Mouse (Mus musculus): ENCODE measurements around the gene Ikbip.

The Ikbip gene

GRCm38 (mm10) chr10:91122646-91123045 lies 39.9 kb downstream of the Ikbip start:
- no peak for DNase-seq (ENCODE audit: low spot score in 2 of 2)

GRCm38 (mm10) chr10:91123281-91123827 lies 40.6 kb downstream of the Ikbip start:
- DNase-seq (ENCODE audit: low spot score in 2 of 2): no peak

DNA sequence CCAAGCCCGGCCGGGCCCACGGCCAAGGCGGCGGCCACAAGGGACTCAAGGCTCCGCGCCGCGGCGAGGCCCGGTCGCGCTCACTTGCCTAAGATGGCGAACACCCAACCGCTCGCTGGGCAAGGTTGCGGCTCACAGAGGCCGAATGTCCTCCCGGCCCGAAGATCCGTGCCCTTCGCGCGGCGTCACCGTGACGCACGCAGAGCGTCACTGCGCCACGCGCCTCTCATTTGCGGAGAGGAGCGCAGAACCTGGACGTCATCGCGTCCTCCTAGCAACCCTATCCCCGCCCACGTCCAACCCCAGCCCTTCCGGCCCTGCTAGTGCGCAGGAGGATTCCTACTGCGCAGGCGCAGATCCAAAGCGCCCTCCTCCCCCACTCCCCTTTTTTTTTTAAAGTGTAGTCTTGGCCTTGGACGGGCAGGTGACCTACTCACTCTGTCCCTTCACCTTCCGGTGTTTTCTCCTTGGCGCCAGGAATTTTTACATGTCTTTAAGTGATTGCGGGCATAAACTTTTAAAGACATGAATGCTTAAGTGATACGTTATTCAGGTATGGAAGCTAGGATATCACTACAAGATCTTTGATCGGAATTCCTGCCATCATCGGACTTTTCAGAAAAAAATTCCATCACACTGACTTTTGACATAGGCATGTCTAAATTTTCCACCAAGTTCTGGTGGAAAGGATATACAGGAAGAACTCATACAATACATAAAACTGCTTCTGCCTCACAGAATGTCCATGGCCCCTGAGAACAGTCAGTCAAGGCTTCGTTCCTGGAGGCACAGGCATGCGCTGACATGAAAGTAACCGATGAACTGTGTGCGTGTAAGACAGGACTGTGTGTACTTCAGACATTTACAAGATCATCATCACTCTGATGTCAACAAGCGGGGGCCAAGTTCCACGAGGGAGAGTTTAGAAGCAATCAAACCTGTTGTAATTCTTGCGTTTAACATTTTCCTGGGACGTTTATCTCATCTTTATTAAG lies 41.4 kb downstream of the Ikbip start, which contains the start of gene Slc25a3:
Gene Slc25a3, minus strand, starts transcription at position 232 of the 995 bp plus-strand sequence.
- peak; percentile 95 to 98 for DNase-seq (ENCODE audit: low spot score in 2 of 2)

DNA sequence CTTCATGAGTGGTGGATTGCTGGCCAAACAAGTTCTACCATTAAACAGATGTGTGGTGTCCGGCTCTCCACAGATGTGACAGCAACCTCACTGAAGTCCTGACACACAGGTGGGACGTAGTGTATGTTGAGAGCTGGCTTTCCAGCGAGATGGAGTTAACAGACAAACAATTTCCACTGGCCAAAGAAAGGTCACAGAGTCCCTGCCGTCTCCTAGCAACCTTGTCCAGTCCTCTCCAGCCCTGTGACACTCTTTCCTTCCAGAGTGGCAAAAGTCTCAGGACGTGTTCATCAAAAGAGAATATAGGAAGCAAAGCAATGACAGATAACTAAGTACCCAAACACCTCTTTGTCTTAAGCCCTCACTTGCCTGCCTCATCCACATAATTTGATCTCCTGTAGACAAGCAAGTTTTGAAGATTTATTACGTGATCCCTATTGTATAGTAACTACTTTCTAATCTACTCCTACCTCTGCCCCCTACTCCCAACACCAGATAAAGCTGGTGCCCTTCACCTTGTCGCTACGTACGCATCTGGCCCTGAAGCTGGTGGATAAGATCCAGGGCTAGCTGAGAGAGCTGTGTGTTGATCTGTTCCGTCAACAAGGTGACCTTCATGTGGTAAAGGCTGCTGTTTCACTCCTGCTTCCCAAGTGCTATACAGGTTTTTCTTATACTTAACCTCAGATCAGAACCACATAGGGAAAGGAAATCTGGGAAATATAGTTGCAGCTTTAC lies 44.0 kb downstream of the Ikbip start:
- DNase-seq (ENCODE audit: low spot score in 2 of 2): no peak

GRCm38 (mm10) chr10:91127395-91127794 lies 44.7 kb downstream of the Ikbip start:
- no peak for DNase-seq (ENCODE audit: low spot score in 2 of 2)

DNA sequence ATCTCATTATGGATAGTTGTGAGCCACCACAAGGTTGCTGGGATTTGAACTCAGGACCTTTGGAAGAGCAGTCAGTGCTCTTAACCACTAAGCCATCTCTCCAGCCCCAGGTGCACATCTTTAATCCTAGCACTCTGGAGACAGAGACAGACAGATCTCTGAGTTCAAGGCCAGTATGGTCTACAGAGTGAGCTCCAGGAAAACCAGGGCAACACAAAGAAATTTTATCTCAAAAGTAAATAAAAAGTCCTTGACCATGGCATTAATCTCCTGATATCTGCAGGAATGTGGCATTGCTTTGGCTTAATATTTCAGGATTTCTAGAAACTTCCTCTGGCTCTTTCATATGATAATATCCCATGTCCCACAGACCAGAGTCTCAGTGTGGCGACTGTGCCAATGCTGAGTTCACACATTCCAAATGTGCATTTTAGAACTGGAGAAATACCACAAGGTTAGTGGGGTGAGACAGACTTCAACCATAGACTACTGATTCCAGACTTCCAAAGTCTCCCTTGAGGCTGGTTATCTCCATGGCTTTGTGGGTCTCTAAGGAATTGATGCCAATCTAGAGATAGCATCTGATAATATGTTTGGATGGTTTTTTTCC lies 45.9 kb downstream of the Ikbip start:
- no peak for DNase-seq (ENCODE audit: low spot score in 2 of 2)

- no peak for DNase-seq (ENCODE audit: low spot score in 2 of 2)
Observed at GRCm38 (mm10) chr10:91130792-91131191, 48.1 kb downstream of the Ikbip start.

DNA sequence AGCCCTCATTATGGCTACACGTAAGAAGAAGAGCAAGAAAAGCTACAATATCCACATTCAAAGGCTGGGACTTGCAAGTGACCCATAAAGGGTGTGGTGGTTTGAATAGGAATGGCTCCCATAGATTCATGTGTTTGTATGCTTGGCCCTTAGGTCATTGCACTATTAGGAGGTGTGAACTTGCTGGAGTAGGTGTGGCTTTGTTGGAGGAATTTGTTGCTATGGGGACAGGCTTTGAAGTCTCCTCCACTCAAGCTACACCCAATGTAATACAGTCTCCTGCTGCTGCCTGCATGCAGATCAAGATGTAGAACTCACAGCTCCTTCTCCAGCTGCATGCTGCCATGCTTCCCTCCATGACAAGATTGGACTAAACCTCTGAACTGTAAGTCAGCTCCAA lies 48.8 kb downstream of the Ikbip start:
- DNase-seq (ENCODE audit: low spot score in 2 of 2): no peak

- DNase-seq (ENCODE audit: low spot score in 2 of 2): no peak
Observed at GRCm38 (mm10) chr10:91135302-91135972, 52.7 kb downstream of the Ikbip start.

DNA sequence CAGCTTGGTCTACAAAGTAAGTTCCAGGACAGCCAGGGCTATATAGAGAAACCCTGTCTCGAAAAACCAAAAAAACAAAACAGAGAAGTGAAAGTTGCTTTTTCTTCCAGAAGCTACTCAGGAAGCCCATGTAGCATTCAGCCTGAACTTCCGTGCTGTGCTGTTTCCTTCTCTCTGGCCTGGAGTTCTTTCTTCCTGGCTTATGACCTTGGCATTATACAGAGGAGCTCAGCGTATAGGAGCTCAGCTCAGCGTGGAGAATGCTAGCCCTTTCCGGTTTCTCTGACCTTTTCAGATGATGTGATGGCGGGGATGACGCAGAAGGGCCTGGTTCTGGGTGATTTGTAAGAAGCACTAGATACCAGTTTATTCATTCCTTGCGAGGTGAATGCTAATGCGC lies 54.7 kb downstream of the Ikbip start:
- DNase-seq (ENCODE audit: low spot score in 2 of 2): no peak

DNA sequence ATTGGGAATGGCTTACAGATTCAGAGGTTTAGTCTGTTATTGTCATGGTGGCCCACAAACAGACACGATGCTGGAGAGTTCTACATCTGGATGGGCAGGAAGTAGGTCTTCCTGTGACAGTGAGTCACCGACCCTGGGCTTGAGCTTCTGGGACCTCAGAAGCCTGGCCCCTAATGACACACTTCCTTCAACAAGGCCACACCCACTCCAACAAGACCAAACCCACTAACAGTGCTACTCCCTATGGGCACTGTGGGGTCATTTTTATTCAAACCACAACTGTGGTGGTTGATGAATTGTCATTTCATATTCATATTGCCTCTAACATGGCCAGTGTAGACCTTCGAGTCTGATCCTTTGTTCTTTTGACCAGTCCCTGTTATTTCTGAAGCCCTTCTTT lies 55.6 kb downstream of the Ikbip start:
- DNase-seq (ENCODE audit: low spot score in 2 of 2): no peak

DNA sequence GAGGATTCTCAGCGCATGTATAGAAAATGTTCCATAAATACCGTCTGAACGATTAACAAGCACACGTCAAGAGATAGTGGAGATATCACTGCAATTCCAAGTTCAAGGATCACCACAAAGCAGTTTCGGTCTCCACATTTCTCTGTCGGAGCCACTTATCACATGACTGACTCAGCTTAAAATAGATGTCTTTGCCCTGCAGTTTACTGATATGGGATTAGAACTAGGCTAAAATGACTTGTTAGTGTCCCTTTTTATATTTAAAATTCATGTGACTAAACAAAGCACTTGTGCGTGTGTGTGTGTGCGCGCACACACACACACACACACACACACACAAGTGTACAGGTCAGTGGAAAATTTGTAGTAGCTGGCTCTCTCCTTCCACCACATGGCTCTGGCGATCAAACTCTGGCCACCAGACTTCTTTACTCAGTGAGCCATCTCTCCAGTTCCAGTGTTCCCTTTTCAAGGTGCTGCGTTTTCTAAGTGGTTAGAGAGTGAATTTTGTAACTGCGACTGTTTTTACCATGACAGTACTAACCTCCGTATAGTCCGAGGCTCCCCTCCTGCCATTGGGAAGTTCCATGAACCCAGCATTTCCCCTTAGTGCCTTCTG lies 56.5 kb downstream of the Ikbip start:
- no peak for DNase-seq (ENCODE audit: low spot score in 2 of 2)

GRCm38 (mm10) chr10:91141564-91141963 lies 58.8 kb downstream of the Ikbip start:
- DNase-seq (ENCODE audit: low spot score in 2 of 2): no peak

DNA sequence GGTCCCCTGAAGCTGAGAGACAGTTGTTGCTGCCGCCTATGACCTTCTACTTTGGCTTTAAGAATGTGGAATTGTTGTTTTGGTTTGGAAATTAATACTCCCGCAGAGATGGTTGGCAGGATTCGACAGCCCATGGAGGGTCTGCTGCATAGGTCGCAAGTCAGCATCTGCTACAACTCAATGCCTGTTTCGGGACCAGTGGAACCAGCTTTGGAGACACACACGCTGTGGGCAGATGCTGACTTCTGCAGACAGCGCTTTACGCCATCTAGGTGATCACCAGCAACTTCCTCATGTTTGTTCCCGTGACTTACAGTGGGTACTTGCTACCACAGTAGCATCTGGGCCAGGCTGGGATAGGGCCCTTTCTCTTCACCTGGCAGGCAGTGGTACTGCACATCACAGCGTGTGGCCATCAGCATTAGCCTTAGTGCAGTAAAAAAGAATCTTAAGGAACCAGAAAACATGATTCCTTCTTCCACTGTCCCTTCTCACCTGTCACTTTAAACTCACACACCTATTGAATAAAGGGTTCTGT lies 60.0 kb downstream of the Ikbip start:
- no peak for DNase-seq (ENCODE audit: low spot score in 2 of 2)

DNA sequence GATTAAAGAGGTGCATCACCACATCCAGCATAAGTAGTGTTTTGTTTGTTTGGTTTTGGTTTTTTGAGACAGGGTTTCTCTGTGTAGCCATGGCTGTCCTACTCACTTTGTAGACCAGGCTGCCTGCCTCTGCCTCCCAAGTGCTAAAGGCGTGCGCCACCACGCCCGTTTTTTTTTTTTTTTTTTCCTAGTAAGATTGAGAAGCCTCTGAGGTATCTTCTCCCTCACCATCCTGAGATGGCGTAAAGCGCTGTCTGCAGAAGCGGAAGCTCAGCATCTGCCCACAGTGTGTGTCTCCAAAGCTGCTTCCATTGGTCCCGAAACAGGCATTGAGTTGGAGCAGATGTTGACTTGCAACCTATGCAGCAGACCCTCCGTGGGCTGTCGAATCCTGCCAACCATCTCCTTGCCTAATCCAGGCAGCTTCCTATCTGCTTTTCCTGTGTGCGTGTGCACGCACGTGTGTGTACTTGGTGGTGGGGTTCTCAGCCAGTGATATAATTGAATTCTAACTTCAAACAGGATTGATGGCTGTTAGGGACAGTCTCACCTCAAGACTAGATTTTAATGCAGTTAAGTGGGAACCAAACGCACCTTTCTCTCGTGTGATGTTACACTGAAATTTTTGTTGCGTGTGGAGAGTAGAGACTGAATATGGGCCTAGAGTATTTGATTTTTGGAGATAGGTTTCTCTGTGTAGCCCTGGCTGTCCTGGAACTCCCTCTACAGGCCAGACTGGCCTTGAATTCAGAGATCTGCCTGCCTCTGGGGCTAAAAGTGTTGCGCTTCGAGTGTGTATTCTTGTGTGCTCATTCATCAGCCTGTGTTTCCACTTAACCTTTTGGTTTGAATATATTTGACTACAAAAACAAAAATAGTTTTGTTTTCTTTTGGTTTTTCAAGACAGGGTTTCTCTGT lies 60.8 kb downstream of the Ikbip start:
- no peak for DNase-seq (ENCODE audit: low spot score in 2 of 2)

DNA sequence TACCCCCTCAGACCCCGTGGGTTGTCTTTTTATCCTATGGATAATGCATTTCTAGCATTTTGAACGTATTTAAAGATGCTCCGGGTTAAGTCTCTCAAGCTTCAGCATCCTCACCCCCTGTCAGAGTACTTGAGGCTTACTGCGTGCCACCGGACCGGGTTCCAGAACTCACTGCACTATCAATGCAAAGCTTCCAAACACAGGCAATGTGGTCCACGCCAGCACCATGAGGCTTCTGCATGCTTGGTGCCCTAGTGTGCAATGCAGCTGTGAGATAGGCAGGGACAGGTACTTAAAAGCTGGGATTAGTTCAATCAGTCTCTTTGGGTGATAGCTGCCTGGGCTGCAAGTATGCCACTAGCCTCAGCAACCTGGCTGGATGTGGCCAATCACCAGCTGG lies 62.7 kb downstream of the Ikbip start:
- DNase-seq (ENCODE audit: low spot score in 2 of 2): no peak

Measured in right cerebral cortex, postnatal 36 days (tissue).